23 mouse cellular contexts compared by ENCODE assay signal in the genomic region with DNA sequence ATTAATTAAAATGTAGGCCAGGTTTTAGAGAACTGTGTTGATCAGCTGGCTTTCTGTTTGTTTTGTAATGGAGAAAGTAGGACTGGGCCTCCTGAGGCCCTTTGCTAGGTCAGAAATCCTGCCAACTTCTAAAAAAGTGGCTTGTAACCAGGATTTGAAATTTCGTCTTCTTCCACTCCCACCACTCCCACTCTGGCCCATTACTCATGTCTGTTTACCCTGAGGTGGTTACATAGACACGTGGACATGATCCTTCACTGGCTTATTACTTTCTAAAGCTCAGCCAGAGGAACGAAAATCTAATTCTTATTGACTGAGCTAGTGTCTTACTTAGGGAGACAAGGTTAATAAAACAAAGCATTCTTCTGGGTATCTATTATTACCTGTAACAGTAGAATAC. TPM values are rescaled to one million over a fixed set of nuclear protein-coding genes. Genes with fewer than 3 reads are reported as not detected.
A peak's percentile ranks its signal among the peaks of the same experiment; 100 is the strongest.
DNase-seq lines count a peak whose midpoint lies in the region; ATAC-seq lines count a peak whose summit lies in the region.
"Had no signal": no experiment of that assay in that cellular context is flagged by ENCODE, and none has a peak within 500 bp of the region (broad histone marks: within the 10 kb centered on the region; RNA-seq: fewer than 3 reads in every experiment).

No protein-coding gene starts in this region.

- peak; percentile 77 for ATAC-seq in kidney, embryonic 15.5 days (replicated peaks; ENCODE audit: low FRiP score)
- ATAC-seq in limb, embryonic 13.5 days (ENCODE audit: low FRiP score, low read depth), result peak; percentile 48; the same call in 1 of the 2 replicates
- ATAC-seq: forebrain, embryonic 14.5 days; forebrain, postnatal 0 days; hindbrain, embryonic 16.5 days; Patski had no signal

- no peaks in the 10 kb centered on the region for H3K27me3 ChIP-seq in kidney, embryonic 15.5 days
- H3K27me3 ChIP-seq in limb, embryonic 13.5 days, result no peaks in the 10 kb centered on the region
- no peaks in the 10 kb centered on the region for H3K27me3 ChIP-seq in limb, embryonic 10.5 days (ENCODE audit: low read depth, poor library complexity, severe bottlenecking)
- H3K27me3 ChIP-seq: embryonic facial prominence, embryonic 15.5 days; hindbrain, embryonic 13.5 days; Patski had no signal

- 0 out of 2 replicates have a peak, but pooled peaks cover 7% of the 10 kb centered on the region for H3K4me1 ChIP-seq in kidney, embryonic 15.5 days
- no peaks in the 10 kb centered on the region for H3K4me1 ChIP-seq in limb, embryonic 13.5 days
- H3K4me1 ChIP-seq in limb, embryonic 10.5 days, result no peaks in the 10 kb centered on the region
- H3K4me1 ChIP-seq: embryonic facial prominence, embryonic 15.5 days; hindbrain, embryonic 13.5 days had no signal

- H3K4me3 ChIP-seq in kidney, embryonic 15.5 days (replicated peaks), result no peak overlapping the region
- no peak overlapping the region for H3K4me3 ChIP-seq in limb, embryonic 13.5 days
- H3K4me3 ChIP-seq in limb, embryonic 10.5 days, result no peak overlapping the region
- H3K4me3 ChIP-seq: embryonic facial prominence, embryonic 15.5 days; gastrocnemius, adult 2 months; hindbrain, embryonic 13.5 days had no signal

- DNase-seq in kidney, adult 9 months, result no peak
- no peak for DNase-seq in limb, embryonic 10.5 days (ENCODE audit: low spot score)
- peak; percentile 6 for DNase-seq in adipocyte (ENCODE audit: low spot score)
- no peak for DNase-seq in adrenal gland, adult 18-20 months (ENCODE audit: low spot score in 2 of 2)
- DNase-seq: adrenal gland, adult 8-10 months; adrenal gland, postnatal 25 days; cerebellum, adult 11-12 months; cerebellum, adult 8-10 months; cerebellum, postnatal 10 days; cerebellum, postnatal 36 days; embryo, embryonic 11 days; forebrain, postnatal 0 days; gastrocnemius, adult 2 months; gastrocnemius, postnatal 14 days; heart, adult 11 months had no signal

- 25% methylated on average over 3 of the region's 3 CpGs for WGBS in kidney, embryonic 15.5 days
- WGBS in limb, embryonic 13.5 days, result 70% methylated on average over 3 of the region's 3 CpGs
- 79% methylated on average over 3 of the region's 3 CpGs for WGBS in limb, embryonic 10.5 days

- H3K9me3 ChIP-seq in kidney, embryonic 15.5 days (replicated peaks), result no peaks in the 10 kb centered on the region
- no peaks in the 10 kb centered on the region for H3K9me3 ChIP-seq in limb, embryonic 13.5 days
- no peaks in the 10 kb centered on the region for H3K9me3 ChIP-seq in limb, embryonic 10.5 days (replicated peaks)
- H3K9me3 ChIP-seq: embryonic facial prominence, embryonic 15.5 days; hindbrain, embryonic 13.5 days had no signal

- H3K27ac ChIP-seq in kidney, embryonic 15.5 days, result peak overlapping the region; percentile 62
- no peak overlapping the region; the same call in 1 of the 2 replicates for H3K27ac ChIP-seq in limb, embryonic 13.5 days
- H3K27ac ChIP-seq in limb, embryonic 10.5 days, result no peak overlapping the region
- H3K27ac ChIP-seq: embryonic facial prominence, embryonic 15.5 days; gastrocnemius, adult 2 months; hindbrain, embryonic 13.5 days had no signal

- no peak overlapping the region for H3K4me2 ChIP-seq in kidney, embryonic 15.5 days
- H3K4me2 ChIP-seq in limb, embryonic 13.5 days (replicated peaks), result no peak overlapping the region
- H3K4me2 ChIP-seq: embryonic facial prominence, embryonic 15.5 days; heart, embryonic 11.5 days; hindbrain, embryonic 13.5 days had no signal

- no peaks in the 10 kb centered on the region for H3K36me3 ChIP-seq in kidney, embryonic 15.5 days
- H3K36me3 ChIP-seq in limb, embryonic 13.5 days, result no peaks in the 10 kb centered on the region
- no peaks in the 10 kb centered on the region for H3K36me3 ChIP-seq in limb, embryonic 10.5 days
- H3K36me3 ChIP-seq: embryonic facial prominence, embryonic 15.5 days; hindbrain, embryonic 13.5 days had no signal

- no peak overlapping the region for H3K9ac ChIP-seq in kidney, embryonic 15.5 days
- no peak overlapping the region for H3K9ac ChIP-seq in limb, embryonic 13.5 days
- H3K9ac ChIP-seq: embryonic facial prominence, embryonic 15.5 days; forebrain, postnatal 0 days; hindbrain, embryonic 13.5 days had no signal

RNA-seq across cellular contexts. Expression of gene Spata6, which starts 14.8 kb away (rescaled TPM):
- polyA plus RNA-seq in kidney, embryonic 15.5 days (2015; fragmentation: Nextera tagmentation; extraction: Ambion mirVana), result 30.7 and 31.2 TPM in 2 replicates
- 32.1 and 34.9 TPM in 2 replicates for polyA plus RNA-seq in limb, embryonic 13.5 days (2015; fragmentation: Nextera tagmentation; extraction: Ambion mirVana)
- polyA plus RNA-seq in limb, embryonic 10.5 days (2016; fragmentation: Nextera tagmentation; extraction: Ambion mirVana), result 28.9 and 36.7 TPM in 2 replicates
- total RNA-seq in adrenal gland, adult 18-20 months (2021), result 1 to 10 TPM; 7.3 to 9.8 TPM
